Mouse (Mus musculus): ENCODE data around the gene Fcgrt. TPM values are rescaled to one million over a fixed set of nuclear protein-coding genes. Genes with fewer than 3 reads are reported as not detected.

Fcgrt gene
- polyA plus RNA-seq, 1 experiment from 2014 or later, result 17.7 TPM

- Histone ChIP-seq H3K4me3 (replicated peaks; ENCODE audit: low read length) (peak overlapping the region; percentile 95), H3K4me2 (ENCODE audit: low read length) (peak overlapping the region; percentile 89), H3K9me3 (ENCODE audit: control insufficient read depth, low read length) (no peaks in the 10 kb centered on the region), H3K9ac (replicated peaks; ENCODE audit: low read depth, low read length) (peak overlapping the region; percentile 88), H3K27me3 (replicated peaks; ENCODE audit: control insufficient read depth, insufficient read depth, low read length) (no peaks in the 10 kb centered on the region), H3K27ac (ENCODE audit: low read length) (peak overlapping the region; percentile 45), H3K4me1 (replicated peaks; ENCODE audit: control insufficient read depth, insufficient read depth, low read length) (peaks cover 28% of the 10 kb centered on the region), H3K36me3 (ENCODE audit: control insufficient read depth, insufficient read depth) (peaks cover 31% of the 10 kb centered on the region)
- ATAC-seq, result peak; percentile 52
- WGBS, result 1% methylated on average over 15 of the region's 16 CpGs
These were observed 52.6 kb downstream of the Fcgrt start for GRCm38 (mm10) chr7:45050945-45051600.

GRCm38 (mm10) chr7:45048923-45049657 is 54.6 kb downstream of the Fcgrt start:
- ATAC-seq, result no peak
- H3K27me3 ChIP-seq (replicated peaks; ENCODE audit: control insufficient read depth, insufficient read depth, low read length), result no peaks in the 10 kb centered on the region
- peaks cover 23% of the 10 kb centered on the region for H3K4me1 ChIP-seq (replicated peaks; ENCODE audit: control insufficient read depth, insufficient read depth, low read length)
- H3K27ac ChIP-seq (ENCODE audit: low read length), result no peak overlapping the region
- peaks cover 43% of the 10 kb centered on the region for H3K36me3 ChIP-seq (ENCODE audit: control insufficient read depth, insufficient read depth)
- H3K4me2 ChIP-seq (ENCODE audit: low read length), result no peak overlapping the region
- no peak overlapping the region for H3K9ac ChIP-seq (replicated peaks; ENCODE audit: low read depth, low read length)
- 89% methylated on average over 23 of the region's 23 CpGs for WGBS
- H3K4me3 ChIP-seq (replicated peaks; ENCODE audit: low read length), result no peak overlapping the region
- H3K9me3 ChIP-seq (ENCODE audit: control insufficient read depth, low read length), result no peaks in the 10 kb centered on the region

- Histone ChIP-seq H3K4me2 (ENCODE audit: low read length) (no peak overlapping the region), H3K27me3 (replicated peaks; ENCODE audit: control insufficient read depth, insufficient read depth, low read length) (no peaks in the 10 kb centered on the region), H3K4me3 (replicated peaks; ENCODE audit: low read length) (no peak overlapping the region), H3K36me3 (ENCODE audit: control insufficient read depth, insufficient read depth) (peaks cover 47% of the 10 kb centered on the region), H3K9ac (replicated peaks; ENCODE audit: low read depth, low read length) (no peak overlapping the region), H3K4me1 (replicated peaks; ENCODE audit: control insufficient read depth, insufficient read depth, low read length) (peaks cover 18% of the 10 kb centered on the region), H3K9me3 (ENCODE audit: control insufficient read depth, low read length) (no peaks in the 10 kb centered on the region), H3K27ac (ENCODE audit: low read length) (no peak overlapping the region)
- no peak for ATAC-seq
- WGBS, result 87% methylated on average over 37 of the region's 38 CpGs
These were observed 55.4 kb downstream of the Fcgrt start for GRCm38 (mm10) chr7:45048001-45048890.

GRCm38 (mm10) chr7:45047491-45047890 is 56.2 kb downstream of the Fcgrt start:
- Histone ChIP-seq H3K27me3 (replicated peaks; ENCODE audit: control insufficient read depth, insufficient read depth, low read length) (no peaks in the 10 kb centered on the region), H3K36me3 (ENCODE audit: control insufficient read depth, insufficient read depth) (peaks cover 54% of the 10 kb centered on the region), H3K4me3 (replicated peaks; ENCODE audit: low read length) (no peak overlapping the region), H3K27ac (ENCODE audit: low read length) (no peak overlapping the region), H3K4me1 (replicated peaks; ENCODE audit: control insufficient read depth, insufficient read depth, low read length) (peaks cover 18% of the 10 kb centered on the region), H3K9me3 (ENCODE audit: control insufficient read depth, low read length) (no peaks in the 10 kb centered on the region), H3K4me2 (ENCODE audit: low read length) (no peak overlapping the region), H3K9ac (replicated peaks; ENCODE audit: low read depth, low read length) (no peak overlapping the region)
- 93% methylated on average over 14 of the region's 14 CpGs for WGBS
- no peak for ATAC-seq

GRCm38 (mm10) chr7:45046853-45047350 is 56.7 kb downstream of the Fcgrt start:
- Histone ChIP-seq H3K4me2 (ENCODE audit: low read length) (no peak overlapping the region), H3K27me3 (replicated peaks; ENCODE audit: control insufficient read depth, insufficient read depth, low read length) (no peaks in the 10 kb centered on the region), H3K4me1 (replicated peaks; ENCODE audit: control insufficient read depth, insufficient read depth, low read length) (peaks cover 18% of the 10 kb centered on the region), H3K27ac (ENCODE audit: low read length) (no peak overlapping the region), H3K9me3 (ENCODE audit: control insufficient read depth, low read length) (no peaks in the 10 kb centered on the region), H3K4me3 (replicated peaks; ENCODE audit: low read length) (no peak overlapping the region), H3K36me3 (ENCODE audit: control insufficient read depth, insufficient read depth) (peaks cover 54% of the 10 kb centered on the region), H3K9ac (replicated peaks; ENCODE audit: low read depth, low read length) (no peak overlapping the region)
- WGBS, result 96% methylated on average over 26 of the region's 26 CpGs
- no peak for ATAC-seq

GRCm38 (mm10) chr7:45045741-45046140 is 57.9 kb downstream of the Fcgrt start:
- Histone ChIP-seq H3K9ac (replicated peaks; ENCODE audit: low read depth, low read length) (no peak overlapping the region), H3K27ac (ENCODE audit: low read length) (no peak overlapping the region), H3K4me1 (replicated peaks; ENCODE audit: control insufficient read depth, insufficient read depth, low read length) (peaks cover 6% of the 10 kb centered on the region), H3K4me3 (replicated peaks; ENCODE audit: low read length) (no peak overlapping the region), H3K4me2 (ENCODE audit: low read length) (no peak overlapping the region), H3K9me3 (ENCODE audit: control insufficient read depth, low read length) (no peaks in the 10 kb centered on the region), H3K27me3 (replicated peaks; ENCODE audit: control insufficient read depth, insufficient read depth, low read length) (no peaks in the 10 kb centered on the region), H3K36me3 (ENCODE audit: control insufficient read depth, insufficient read depth) (peaks cover 58% of the 10 kb centered on the region)
- WGBS, result 91% methylated on average over 22 of the region's 22 CpGs
- no peak for ATAC-seq

GRCm38 (mm10) chr7:45043307-45043706 is 60.3 kb downstream of the Fcgrt start:
- no peak overlapping the region for H3K4me3 ChIP-seq (replicated peaks; ENCODE audit: low read length)
- H3K27me3 ChIP-seq (replicated peaks; ENCODE audit: control insufficient read depth, insufficient read depth, low read length), result no peaks in the 10 kb centered on the region
- no peak overlapping the region for H3K4me2 ChIP-seq (ENCODE audit: low read length)
- peaks cover 61% of the 10 kb centered on the region for H3K36me3 ChIP-seq (ENCODE audit: control insufficient read depth, insufficient read depth)
- no peaks in the 10 kb centered on the region for H3K9me3 ChIP-seq (ENCODE audit: control insufficient read depth, low read length)
- no peak for ATAC-seq
- 93% methylated on average over 14 of the region's 14 CpGs for WGBS
- no peaks in the 10 kb centered on the region for H3K4me1 ChIP-seq (replicated peaks; ENCODE audit: control insufficient read depth, insufficient read depth, low read length)
- H3K27ac ChIP-seq (ENCODE audit: low read length), result no peak overlapping the region
- H3K9ac ChIP-seq (replicated peaks; ENCODE audit: low read depth, low read length), result no peak overlapping the region

All from forebrain, embryonic 16.5 days (tissue).